Mouse (Mus musculus) T-helper 2 cell (primary cell): ENCODE data around the gene Tatdn3.
"Not testable (repeated sequence)": the region's sequence is repeated elsewhere in the genome, so short reads cannot be mapped to it uniquely, and the experiment has no call there.

ENCODE experiments used
- in situ Hi-C: fragments of 300-600 bp; cut with MboI, MseI; formaldehyde crosslinking; loops from one replicate; pipeline ENCODE4 v1.15.1; 2025; ENCODE audit warnings: high pct_unique_total_duplicates

Gene Tatdn3

GRCm38 (mm10) chr1:191036554-191037334, 26.0 kb downstream of the Tatdn3 start, which contains the start of gene Spata45:
Spata45 (plus strand) TSS chr1:191036639.
- in situ Hi-C loops: no loop called here

- in situ Hi-C loops: no loop called here
These were observed 27.1 kb downstream of the Tatdn3 start for GRCm38 (mm10) chr1:191035649-191036048.

- in situ Hi-C loops: not testable (repeated sequence)
These were observed 31.8 kb downstream of the Tatdn3 start for GRCm38 (mm10) chr1:191030922-191031425.

- in situ Hi-C loops: no loop called here
These were observed 32.5 kb downstream of the Tatdn3 start for GRCm38 (mm10) chr1:191030182-191030581.

GRCm38 (mm10) chr1:191026021-191026713, 36.6 kb downstream of the Tatdn3 start, which contains the start of gene Flvcr1:
Flvcr1 (minus strand) TSS chr1:191026158.
- in situ Hi-C loops: no loop called here

- in situ Hi-C loops: no loop called here
These were observed 37.4 kb downstream of the Tatdn3 start for GRCm38 (mm10) chr1:191025016-191026012.

- in situ Hi-C loops: not testable (repeated sequence)
These were observed 38.9 kb downstream of the Tatdn3 start for GRCm38 (mm10) chr1:191023806-191024205.

- in situ Hi-C loops: no loop called here
These were observed 39.6 kb downstream of the Tatdn3 start for GRCm38 (mm10) chr1:191023140-191023539.

GRCm38 (mm10) chr1:191021016-191021415, 41.7 kb downstream of the Tatdn3 start:
- in situ Hi-C loops: no loop called here

- in situ Hi-C loops: no loop called here
These were observed 42.4 kb downstream of the Tatdn3 start for GRCm38 (mm10) chr1:191020217-191020924.

GRCm38 (mm10) chr1:191019803-191020202, 42.9 kb downstream of the Tatdn3 start:
- in situ Hi-C loops: no loop called here

GRCm38 (mm10) chr1:191014271-191014670, 48.5 kb downstream of the Tatdn3 start:
- in situ Hi-C loops: no loop called here

- in situ Hi-C loops: no loop called here
These were observed 54.0 kb downstream of the Tatdn3 start for GRCm38 (mm10) chr1:191008707-191009106.

GRCm38 (mm10) chr1:191002201-191002600, 60.5 kb downstream of the Tatdn3 start:
- in situ Hi-C loops: no loop called here

GRCm38 (mm10) chr1:191000686-191001085, 62.0 kb downstream of the Tatdn3 start:
- in situ Hi-C loops: no loop called here

- in situ Hi-C loops: no loop called here
These were observed 64.7 kb downstream of the Tatdn3 start for GRCm38 (mm10) chr1:190998027-190998426.

GRCm38 (mm10) chr1:190996346-190996877, 66.3 kb downstream of the Tatdn3 start:
- in situ Hi-C loops: no loop called here
